Mouse (Mus musculus): ENCODE data around the gene Dnajc28.

Dnajc28 gene

DNA sequence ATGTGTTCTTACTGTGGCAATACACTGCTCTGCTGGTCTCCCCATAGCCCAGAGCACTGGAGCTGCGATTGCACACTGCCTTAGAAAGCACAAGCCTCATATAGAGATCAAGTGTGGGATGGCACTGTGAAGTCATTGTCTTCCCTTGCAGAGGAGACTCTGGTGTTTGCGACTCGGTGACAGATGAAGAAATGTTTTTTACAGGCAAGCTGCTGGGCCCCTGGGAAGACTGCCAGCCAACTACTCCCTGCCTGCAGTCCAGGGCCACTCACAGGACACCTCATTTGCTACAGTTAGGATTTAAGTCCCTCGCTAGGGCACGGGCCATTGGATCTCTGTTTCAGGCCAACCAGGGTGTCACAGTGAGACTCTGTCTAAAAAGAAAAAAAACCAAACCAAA lies 13.6 kb upstream of the Dnajc28 start:
- DNase-seq, result no peak

DNA sequence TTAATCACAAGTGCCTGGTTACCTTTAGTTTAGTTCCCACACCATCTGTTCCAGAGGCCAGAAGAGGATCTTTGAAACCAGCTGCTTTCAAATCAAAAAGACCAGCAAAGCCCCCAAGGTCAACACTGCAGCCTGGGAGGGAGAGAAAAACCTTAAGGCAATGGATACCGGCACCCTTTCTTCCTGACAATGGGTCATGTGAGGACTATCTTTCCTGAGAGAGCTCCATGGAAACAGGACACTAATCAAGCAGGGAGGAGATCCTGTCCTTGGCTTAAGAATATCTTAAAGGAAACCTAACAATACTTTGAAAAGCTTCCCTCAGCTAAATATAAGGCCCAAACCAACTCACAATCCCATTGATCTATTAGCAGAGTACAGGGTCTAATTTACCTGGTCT lies 11.8 kb upstream of the Dnajc28 start:
- DNase-seq, result no peak

DNA sequence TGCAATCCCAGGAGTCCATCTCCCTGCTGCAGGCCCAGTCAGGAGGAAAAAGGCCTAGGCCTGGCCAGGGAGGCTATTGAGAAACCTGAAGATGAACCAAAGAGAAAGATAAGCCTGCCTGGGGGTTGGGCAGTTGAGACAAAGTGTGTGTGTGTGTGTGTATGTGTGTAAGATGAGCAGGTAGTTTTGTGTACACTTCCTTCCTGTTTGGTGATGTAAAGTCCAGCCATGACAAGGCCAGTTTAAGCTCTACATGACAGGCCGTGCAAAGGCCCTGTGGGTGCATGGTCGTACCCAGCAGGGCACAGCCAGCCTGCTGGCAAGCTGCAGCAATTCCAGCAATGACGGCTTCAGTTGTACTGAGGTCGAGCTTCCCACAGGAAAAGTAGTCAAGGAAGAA lies 10.9 kb upstream of the Dnajc28 start:
- no peak for DNase-seq

DNA sequence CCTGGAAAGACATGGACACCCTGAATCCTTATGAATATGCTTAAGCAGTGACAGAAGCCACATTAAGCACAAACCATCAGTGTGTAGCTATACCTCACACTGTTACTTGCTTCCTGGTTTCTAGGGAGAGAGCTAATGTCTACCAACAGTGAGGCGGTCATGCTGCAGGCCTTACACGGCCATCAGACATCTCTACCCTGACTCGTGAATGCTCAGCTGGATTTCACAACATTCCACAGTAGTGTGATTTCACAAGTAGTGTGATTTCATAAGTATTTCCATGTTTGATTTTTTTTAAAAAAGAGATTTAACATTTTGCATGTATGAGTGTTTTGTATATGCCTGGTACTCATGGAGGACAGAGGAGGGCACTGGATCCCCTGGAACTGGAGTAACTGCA lies 9.8 kb upstream of the Dnajc28 start:
- no peak for DNase-seq

DNA sequence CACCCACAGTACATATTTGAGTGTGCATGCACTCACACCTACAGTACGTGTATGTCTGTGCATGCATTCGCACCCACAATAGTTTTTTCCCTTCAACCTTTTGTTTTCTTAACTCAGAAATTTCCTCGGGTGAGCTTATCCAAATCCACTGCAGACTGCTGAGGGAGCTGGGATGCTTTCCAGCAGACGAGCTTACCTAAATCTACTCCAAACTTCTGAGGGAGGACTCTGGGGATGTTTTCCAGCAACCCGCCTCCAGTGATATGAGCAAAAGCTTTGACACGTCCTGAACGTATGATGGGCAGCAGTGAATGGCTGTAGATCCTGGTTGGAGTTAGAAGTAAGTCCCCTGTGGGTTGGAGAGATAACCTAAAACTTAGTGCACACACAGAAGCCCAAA lies 9.0 kb upstream of the Dnajc28 start:
- DNase-seq, result no peak

DNA sequence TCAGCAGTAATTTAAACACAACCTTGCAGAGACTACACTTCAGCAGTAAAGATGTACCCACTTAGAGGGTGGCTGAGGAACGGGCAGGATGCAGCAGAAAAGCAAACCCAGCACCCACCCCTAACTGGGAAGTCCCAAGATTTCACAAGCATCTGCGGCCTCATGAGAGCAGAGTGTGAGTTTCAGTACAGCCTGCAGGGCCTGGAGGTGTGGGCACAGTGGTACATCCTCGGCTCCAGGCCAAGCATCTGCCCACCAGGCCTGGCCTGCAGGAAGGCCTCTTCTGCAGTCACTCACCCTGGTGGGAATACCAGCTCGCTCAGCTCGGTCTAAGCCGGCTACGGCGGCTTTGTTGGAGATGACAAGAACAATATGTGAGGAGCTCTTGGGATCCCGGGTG lies 4.2 kb upstream of the Dnajc28 start:
- DNase-seq, result no peak

DNA sequence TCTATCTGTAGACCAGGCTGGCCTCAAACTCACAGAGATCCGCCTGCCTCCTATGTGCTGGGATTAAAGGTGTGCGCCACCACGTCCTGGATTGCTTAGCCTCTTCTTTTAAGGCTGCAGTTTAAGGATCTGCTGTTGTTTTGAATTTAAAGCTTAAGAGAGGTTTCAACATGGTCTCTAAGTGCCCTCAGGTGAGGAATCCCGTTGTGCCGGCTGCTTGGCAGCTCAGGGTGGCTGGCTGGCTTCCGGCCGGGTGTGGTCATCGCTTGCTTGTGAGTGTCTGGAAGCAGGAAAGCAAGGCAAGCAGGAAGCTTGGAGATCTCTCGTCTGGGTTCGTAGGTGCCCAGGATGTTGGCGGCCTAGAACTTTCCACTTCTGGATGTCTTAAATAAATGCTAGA lies 2.2 kb upstream of the Dnajc28 start:
- DNase-seq, result no peak

DNA sequence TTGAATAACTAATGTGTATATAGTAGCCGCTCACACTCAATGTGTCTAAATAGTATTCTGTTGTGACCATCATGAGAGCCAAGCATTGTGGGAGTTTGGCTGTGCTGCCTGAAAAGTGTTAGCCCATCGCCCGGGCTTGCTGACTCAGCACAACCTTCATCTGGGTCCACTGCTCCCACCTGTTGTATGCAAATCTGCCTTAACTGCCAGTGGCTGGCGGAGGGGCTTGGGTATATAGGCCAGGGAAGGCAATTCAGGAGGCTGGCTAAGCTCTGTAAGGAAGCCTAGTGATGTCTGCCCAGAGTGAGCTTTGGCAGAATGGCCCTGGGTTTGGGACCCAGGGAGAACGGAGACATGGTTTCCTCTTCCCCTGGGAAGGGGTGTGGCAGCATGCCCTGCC lies 1.4 kb upstream of the Dnajc28 start:
- DNase-seq, result no peak

DNA sequence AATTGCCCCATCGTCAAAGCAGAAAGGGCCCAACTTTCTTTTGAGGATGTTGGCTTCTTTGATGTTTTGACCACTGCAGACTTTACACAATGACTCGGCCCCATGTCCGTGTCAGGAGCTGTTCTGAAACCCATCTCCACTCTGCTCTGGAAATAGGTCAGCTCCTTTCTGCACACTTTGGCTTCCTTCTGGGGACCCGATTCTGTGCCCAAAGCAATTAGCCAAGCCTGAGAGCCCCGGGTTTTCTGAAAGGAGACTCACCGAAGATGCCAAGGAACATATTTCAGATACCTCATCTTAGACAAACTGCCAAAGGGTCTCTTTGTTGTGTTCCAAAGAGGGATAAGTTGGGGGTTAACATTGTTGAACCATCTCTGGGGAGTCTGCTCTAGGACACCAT lies 4.3 kb downstream of the Dnajc28 start:
- DNase-seq, result no peak

DNA sequence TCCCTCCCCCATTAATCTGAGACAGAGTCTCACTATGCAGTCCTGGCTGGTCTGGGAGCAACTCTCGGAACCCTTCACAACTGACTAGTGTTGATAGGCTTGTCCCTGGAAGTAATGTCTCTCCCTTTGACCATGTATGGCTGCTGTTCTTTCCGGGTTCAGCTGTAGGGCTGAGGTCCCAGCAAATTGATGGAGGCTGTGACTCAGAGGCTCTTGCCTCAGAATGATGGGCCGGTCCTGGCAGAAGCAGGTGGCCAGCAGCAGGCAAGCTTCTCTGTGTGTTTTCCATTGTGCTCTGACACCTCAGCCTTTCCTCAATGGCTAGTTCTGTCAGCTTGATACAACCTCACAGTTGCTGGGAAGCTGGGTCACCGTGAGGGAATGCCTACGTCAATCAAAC lies 6.3 kb downstream of the Dnajc28 start:
- no peak for DNase-seq

DNA sequence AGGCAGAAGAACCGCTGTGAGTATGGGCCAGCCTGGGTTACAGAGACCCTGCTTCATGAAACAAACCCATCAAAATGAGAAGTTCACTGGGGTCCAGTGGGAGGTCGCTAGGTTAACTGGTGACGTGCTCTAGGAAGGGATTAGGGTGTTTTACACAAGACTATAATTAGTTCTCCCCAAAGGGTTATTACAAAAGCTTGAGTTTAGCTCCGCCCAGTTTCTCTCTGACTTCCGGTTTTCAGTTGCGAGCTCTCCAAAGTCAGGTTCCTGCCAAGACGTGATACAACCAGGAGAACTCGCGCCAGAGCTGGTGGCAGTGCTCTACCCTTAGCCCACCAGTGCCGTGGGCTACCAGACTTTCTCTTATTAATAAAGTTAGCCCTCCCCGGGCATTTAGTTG lies 7.6 kb downstream of the Dnajc28 start:
- DNase-seq, result no peak

DNA sequence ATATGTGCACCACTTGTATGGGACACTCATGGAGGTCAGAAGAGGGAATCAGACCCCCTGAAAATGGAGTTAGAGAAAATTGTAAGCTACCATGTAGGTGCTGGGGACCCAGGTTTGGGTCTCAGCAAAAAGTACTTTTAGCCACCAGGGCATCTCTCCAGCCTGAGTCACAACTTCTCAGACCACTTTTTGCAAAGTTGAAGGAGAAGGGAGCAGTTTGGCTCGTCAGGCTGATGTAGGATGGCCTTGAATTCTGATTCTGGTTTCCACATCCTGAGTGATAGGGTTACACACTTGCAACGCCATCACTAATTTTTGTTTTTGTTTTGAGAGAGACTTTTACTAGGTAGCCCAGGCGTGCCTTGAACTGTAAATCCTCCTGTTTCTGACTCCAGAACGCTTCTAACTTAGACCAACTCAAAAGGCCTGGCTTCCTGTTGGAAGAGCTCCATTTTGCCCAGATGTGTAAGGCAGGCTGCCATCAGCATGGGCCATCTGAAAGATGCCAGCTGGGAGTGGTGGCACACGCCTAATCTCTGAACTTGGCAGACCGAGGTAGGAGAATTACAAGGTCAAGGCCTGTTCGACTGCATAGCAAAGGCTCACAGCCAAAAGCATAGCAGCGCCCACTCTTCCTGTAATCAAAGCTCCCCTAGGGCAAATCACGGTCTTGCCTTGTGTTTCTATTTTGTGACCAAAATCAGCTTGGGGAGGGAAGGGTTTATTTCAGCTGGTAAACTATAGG lies 9.2 kb downstream of the Dnajc28 start:
- peak; percentile 58 for DNase-seq

DNA sequence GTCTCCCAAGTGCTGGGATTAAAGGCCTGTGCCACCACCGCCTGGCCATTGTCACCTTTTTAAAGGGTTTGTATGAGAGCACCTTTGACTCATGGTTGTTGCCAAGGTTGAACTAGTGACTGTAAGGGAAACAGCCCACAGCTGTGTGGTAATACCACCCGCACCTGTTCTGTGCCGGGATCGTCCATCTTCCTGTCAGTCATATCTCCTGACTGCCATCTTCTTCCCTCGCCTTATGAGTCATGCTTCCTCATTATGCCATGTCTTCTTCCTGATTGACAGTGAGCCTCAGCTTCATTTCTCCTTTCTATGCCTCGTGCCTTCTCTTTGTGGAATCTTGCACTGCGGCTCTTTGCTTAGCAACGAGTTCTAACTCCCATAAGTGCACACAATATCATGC lies 11.9 kb downstream of the Dnajc28 start:
- no peak for DNase-seq

DNA sequence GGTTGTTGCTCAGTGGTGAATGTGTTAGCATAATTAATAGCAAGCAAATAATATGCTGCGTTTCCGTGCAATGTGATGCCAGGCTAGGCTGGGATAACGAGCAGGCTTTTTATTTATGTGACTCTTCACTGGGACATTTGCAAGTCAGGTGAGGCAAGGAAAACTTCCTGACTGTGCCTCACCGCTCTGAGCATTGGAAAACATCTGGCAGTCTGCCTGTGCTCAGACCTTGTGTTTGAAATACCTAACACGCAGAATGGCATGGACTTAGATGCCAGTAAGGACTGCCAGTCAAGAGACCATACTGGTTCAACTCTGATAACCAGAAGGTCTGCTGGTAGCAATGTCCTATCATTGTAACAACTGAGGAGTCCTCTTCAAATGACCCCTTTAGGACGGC lies 13.7 kb downstream of the Dnajc28 start:
- DNase-seq, result peak; percentile 49

DNA sequence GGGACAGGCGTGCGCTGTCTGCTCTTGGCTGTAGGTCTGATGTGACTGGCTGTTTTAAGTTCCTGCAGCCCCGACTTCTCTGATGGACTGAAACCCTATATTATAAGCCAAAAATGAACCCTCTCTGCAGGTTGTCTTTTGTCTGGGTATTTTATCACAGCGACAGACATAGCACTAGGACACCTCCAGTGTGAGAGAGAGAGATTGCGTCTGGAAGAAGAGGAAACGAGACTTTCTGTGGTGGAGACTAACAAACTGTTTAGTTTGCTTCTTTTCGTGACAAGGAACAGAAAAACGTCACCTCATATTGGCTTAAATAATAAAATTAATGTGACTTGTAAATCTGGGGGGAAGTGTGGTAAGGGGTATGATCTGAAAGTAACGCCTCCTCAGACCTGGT lies 17.1 kb downstream of the Dnajc28 start:
- no peak for DNase-seq

DNA sequence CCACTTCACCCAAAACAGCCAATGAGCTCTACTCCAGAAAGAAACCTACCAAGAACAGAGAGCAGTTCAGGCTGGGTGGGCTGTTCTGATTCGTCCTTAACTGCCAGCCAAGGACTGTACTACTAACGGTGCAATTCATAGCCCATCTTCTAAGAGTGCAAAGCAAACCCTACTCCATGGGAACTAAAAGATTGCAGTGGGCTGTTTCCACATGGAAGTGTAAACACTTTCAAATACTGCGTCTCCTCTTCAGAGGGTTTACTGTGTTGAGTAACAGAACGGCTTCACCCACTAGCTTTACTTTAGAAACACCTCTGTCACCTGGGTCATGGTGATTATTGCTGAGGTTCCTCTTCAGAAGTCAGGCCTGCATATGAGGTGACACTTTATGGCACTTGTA lies 17.7 kb downstream of the Dnajc28 start:
- DNase-seq, result no peak

DNA sequence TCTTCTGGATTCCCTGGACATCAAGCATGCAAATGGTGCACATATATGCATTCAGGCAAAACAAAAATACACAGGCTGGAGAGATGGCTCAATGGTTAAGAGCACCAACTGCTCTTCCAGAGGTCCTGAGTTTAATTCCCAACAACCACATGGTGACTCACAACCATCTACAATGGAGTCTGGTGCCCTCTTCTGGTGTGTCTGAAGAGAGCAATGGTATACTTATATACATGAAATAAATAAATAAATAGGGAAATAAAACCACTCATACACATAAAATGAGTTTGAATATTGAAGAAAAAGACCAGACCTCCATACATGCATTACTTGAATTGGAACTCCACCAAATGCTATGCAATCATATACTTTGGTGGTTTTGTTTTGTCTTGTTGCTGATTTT lies 19.6 kb downstream of the Dnajc28 start:
- DNase-seq, result no peak

DNA sequence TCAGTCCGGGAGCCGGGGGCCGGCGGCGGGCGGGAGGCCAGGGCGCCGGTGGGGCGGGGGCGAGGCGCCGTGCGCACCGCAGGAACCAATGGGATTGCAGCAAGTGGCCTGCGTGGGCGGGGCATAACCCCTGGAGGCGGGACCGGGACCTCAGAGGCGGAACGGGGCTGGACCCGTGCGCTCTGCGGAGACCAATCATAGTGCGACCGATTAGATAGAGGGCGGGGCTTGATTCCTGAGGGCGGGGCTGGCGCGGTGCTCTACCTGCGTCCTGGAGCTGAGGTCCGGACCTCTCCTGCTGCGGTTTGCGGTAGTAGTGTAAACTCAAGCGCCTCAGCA lies 21.2 kb downstream of the Dnajc28 start, which contains the start of gene Tmem50b:
Tmem50b (minus strand) TSS at position 129 of the 339 bp plus-strand sequence.
- DNase-seq, result peak; percentile 99

DNA sequence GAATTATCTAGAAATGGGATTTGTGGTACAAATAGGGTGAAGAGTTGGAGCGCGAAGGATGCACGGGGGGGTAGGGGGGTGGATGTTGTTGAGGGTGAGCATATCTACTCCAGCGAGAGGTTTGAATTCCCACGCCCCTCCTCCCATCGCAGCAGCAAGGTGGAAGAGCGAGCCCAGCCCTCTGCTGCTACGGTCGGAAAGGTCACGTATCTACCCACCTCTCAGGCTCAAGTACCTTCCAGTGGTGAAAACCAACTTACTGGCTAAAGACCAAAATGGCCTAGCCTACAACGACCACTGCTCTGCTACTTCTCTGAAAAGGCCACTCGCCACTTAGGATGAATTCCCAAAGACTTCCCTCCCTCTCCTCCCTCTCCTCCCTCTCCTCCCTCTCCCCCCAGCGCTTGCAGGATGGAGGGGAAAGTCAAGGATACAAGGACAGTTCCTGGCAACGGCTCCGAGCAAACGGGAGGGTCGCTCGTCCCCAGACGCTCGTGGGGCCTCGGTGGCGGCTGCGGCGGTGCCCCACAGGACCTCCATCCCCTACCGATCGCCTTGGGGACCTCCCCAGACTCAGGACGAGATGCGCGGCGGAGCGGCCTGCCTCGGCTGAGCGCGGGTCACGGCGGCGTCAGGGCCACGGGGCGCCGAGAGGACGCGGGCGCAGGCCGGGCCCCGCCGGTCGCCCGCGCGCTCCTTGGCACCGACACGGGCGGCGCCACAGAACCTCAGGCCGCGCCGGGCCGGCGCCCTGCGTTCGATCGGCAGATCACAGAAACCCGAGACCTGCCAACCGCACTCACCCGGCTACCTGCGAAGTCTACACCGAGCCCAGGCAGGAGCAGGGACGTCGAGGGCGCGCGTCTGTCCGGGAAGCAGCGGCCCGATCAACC lies 21.8 kb downstream of the Dnajc28 start:
- no peak for DNase-seq

DNA sequence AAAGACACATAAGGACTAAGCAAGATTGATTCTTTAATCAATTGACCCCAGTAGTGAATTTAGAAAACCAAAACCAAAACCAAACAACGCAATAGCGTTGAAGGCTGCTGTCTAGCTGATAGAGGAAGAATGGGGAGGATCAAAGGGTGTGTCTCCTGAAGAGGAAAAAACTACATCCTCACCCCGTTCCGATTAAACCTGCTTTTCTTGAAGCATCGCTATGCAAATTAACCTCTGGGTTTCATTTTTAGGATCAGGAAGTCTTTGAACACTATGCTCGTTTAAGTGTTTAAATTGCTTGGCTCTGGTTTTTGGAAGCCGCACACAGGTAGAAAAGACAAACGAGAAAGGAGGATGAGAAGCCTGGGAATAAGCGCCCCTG lies 22.4 kb downstream of the Dnajc28 start:
- DNase-seq, result no peak

DNA sequence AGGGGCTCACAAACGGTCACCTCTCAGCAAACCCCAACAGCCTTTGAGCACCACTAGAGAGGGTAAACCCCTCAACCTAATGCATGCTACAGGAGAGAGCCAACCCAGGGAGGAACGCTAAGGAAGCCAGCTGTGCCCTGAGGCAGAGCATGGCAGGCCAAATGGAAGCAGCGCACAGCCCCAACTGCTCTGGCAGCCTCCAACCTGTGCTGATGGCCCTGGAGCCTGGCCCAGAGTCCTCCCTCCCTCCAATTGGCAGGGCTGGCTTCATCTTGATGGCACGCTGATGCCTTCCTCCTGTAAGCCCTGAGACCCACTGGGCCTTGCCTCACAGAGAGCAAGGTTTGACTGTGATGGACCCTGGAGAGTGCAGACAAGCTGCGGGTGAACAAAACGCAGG lies 23.8 kb downstream of the Dnajc28 start:
- DNase-seq, result peak; percentile 39

DNA sequence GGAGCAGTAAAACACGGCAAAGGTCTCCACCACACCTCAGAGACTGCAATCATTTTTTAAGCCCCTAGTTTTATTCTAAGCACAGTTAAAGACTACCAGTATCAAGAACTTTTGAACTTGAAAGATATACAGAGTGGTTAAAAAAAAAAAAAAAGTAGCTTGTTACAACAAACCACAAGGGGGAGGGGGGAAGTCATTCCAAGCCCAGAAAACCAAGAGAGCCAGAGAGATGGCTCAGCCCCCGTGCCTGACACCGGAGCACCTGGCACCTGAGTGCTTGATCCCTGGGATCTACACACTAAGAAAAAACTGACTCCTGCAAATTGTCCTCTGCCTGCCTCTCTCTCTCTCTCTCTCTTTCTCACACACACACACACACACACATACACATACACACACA lies 25.6 kb downstream of the Dnajc28 start:
- DNase-seq, result no peak

DNA sequence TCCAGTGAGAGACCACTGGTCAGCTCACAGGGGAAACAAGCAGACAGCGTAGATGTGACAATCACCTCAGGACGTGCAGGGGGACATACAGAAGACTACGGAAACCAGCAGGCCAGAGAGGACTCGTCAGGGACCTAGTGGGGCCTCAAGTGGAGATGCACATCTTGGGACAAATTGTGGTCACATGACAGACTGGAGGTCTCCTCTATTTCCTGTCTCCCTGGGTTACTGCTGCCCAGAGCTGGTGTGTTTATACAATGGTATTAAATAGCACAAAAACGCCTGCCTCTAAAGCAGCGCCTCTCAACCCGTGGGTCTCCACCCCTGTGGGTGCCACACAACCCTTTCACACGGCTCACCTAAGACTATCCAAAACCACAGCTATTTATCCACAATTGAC lies 26.7 kb downstream of the Dnajc28 start:
- no peak for DNase-seq

DNA sequence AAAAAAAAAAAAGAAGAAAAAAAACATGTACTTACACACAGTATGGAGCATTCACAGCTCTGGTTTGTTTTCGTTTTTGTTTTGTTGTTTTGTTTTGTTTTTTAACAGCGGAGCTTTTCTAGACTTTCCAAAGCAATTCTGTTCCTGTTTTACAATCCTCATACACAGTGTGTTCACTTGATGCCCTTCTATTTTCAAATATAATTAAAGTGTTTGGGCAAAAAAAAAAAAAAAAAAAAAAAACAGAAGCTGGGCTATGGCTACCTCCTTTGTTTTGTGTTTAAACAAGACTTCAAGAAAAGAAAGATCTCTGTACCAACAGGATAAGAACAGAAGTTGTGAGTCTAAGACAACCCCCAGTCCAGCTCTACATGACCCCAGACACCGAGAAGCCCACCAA lies 30.1 kb downstream of the Dnajc28 start:
- no peak for DNase-seq
